Mouse (Mus musculus): ENCODE data around the gene Adh5.

Gene Adh5

DNA sequence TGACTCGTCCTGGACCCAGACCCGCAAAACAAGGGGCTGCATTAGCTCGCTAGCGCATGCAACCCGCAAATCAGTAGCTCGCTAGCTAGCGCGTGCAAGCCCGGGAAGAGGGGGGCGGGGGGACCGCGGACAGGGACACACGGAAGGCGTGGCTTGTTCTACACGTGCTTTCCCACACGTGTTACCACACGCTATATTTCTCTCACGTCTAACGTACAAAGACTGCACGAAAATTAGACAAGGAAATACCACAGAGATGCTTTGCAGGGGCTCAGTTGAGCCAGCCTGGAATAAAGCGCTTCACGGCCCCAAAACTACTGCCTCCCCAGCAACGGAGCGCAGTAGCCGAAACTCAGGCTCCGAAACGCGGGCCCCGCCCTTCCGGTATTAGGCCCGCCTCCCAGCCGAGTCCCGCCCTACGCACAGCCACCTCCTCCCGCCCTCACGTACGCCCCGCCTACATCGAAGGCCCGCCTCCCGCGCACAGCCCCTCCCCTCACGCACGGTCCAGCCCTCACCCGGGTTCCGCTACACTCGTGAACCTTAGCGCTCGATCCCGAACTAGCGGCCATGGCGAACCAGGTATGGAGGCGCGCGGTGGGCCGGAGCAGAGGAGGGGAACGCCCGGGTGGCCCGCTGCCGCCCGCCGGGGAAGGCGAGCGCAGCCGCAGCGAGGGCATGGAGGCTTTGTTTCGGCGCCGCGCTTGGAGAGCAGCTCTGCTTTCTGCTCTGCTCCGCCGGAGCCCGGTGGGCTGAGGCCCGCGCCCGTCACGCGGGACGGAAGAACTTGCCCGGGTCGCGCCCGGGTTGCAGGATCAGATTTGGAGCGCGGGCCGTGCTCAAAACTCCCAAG, at the start of gene Adh5:
TSS of gene Adh5 (plus strand) at position 482 of the 853 bp plus-strand sequence.
- in situ Hi-C loops (cut with MboI) = no loop called here

DNA sequence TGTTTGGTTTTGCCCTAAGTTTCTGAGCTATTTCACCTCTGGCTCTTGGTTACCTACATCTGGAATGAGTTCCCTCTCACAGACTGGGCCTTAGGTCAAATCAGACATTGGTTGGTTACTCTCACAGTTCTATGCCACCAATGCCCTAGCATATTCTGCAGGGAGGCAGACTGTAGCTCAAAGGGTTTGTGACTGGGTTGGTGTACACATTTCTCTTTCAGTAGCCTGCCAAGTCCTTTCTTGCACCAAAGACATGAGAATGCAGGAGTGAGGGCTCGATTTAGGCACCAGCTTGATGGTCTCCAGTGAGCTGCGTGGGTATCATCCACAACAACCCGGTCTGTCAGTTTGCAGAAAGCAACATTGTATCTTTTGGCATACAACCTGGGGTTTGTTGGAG, 38.0 kb upstream of the Adh5 start:
- in situ Hi-C loops (cut with MboI) = no loop called here

DNA sequence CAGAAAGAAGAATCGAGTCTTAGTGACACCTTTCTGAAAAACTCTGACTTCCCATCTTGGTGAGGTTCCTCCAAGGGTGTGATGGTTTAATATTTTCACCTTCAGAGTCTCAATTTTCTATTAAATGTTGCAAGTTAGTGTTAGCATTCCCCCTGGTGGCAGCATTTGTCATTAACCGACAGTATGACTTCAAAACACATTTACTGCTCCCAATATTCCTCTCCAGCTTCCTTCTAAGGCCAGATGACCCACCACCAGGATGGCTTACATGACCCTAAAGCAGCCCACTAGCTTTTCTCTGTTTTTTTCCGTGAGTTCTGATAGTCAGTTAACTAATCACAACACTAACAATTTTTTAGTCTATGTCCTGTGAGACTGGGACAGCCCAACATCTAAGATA, 37.6 kb upstream of the Adh5 start:
- in situ Hi-C loops (cut with MboI) = no loop called here

DNA sequence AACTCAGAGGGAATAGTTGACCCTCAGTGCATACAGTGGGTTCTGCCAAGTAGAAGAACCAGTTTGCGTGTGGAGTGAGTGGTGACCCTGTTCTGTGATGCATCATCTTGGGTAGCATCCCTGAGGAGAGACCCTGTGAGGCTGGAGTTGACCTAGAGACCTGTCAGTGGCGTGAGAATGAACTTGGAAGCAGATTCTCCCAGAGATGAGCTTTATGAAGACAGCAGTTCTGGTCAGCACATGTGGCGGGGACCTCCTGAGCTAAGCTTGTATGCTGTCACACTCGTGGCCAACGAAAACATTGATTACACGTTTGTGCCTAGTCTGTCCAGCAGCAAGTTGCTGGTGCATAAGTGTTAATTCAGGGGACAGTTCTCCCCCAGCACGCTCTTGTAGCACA, 37.1 kb upstream of the Adh5 start:
- in situ Hi-C loops (cut with MboI) = no loop called here

DNA sequence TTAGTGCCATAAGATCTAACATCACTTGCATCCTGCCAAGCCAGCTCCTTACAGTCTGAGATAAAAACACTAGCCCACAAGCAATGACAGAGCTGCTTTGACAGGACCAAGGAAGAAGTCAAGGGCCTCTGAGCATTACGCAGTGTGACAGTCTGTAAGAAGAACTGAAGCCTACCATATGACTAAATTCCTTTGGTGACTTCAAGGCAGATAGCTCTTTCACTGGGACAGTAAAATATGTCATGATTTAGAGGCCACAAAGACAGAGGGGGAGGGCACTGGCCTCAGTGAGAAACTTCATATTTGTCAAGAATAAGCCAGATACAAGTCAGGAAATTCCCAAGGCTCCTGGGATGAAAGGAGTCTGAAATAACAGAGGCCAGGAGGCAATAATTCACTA, 35.0 kb upstream of the Adh5 start:
- in situ Hi-C loops (cut with MboI) = no loop called here

DNA sequence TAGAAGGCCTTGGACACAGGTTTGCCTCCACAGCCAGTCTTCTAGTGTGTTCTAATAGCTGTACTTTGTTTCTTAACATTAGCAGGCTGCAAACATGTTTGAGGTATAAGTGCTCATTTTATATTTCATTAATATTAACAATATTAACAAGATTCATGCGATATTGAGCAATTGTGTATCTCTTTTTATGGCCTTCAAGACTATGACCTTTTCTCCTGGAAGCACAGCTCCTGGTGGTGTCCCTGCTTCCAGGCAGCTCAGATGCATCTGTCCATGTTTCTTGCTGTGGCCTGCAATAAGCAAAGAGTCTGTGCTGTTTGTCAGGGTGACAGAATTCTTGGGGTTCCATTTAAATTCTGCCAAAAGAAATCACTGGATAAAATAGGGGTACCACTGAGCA, 33.3 kb upstream of the Adh5 start:
- in situ Hi-C loops (cut with MboI) = no loop called here

DNA sequence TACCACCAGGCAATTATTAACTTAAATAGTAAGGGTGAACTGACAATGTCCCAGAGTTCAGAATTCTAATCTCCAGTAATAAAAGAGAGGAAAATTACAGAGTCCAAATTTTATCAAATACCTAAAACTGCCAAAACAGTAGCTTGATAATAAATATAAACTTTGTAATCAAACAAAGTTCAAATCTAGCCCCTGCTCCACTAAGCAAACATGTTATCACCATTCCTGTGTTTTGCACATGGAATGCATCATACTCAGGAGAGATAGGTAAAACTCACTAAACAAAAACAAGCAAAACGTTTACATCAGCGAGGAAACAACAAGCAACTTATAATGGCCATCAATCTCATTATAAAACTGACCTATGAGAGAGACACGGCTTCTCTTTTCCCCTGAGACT, 32.7 kb upstream of the Adh5 start:
- in situ Hi-C loops (cut with MboI) = no loop called here

DNA sequence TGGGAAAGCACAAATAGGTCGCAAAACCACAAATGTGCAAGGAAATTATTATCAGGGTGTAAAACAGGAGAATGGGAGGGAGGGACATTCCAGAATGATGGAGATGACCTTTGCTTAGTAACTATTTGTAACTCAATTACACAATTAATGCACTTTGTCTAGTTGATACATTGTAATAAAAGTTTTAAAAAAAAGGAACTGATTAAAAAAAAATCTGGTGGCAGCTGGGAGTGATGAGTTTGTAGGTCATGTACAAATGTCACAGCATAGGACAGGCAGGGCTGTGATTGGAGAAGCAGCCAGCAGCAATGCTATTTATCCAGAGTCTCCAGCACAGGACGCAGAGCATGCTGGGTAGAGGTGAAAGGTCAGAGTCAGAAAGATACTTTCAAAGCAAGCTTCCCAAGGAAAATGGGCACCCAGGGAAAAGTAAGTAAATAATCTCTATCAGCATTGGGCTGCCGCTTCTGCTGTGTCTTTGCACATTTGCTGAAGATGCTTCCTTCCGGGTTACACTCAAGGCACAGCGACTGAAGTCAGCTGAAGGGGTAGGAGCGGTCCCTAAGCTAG, 27.7 kb upstream of the Adh5 start, which contains the start of gene Adh4:
TSS of gene Adh4 (plus strand) at position 346 of the 570 bp plus-strand sequence.
- in situ Hi-C loops (cut with MboI) = no loop called here

DNA sequence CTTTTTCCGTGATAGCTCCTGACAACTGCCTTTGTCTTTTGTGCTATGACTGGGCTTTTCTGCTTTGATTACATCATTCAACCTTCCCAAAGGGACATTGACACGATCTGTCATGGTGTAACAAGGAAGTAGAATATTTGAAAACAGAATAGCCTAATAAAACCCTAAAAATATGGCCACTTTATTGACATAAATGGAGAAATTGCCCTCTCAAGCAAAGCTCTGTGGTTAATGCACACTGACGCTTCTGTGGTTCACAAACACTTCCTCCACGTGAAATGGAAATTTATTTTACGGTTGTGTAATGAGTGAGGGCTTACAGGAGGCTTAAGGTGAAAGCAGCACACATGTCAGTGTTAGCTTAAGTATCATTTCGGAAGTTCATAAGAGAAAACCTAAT, 23.5 kb upstream of the Adh5 start:
- in situ Hi-C loops (cut with MboI) = no loop called here

DNA sequence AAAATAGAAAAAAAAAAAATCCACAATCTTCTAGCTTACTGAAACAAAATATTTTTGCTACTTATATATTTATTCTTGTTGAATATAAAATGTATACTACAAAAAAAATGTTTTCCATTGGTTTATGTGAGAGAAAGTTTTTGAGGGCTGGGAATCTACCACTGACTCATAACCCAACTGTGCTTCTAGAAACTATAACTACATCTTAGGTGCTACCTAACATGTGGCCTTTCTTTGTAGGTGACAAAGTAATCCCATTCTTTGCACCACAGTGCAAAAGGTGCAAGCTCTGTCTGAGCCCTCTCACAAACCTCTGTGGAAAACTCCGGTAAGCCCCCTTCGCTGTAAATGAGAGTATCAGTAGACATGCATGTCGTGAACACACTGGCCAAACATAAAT, 22.5 kb upstream of the Adh5 start:
- in situ Hi-C loops (cut with MboI) = no loop called here

DNA sequence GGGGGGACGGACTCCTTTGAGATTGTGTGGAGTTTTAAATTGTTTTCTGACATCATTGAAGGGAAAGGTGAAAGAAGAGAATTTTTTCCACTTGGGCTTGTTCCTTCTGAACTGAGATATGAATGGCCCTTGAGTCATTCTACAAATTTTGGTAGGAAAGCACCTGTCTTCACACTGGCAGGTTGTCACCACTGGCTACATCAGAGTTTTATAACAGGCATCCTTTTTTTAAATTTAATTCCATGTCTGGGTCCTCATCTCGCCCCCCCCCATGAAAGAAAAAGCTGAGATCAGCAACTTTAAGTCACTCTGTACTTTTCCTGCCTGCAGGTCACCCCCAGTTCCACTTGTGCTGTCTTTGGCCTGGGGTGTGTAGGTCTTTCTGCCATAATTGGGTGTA, 19.2 kb upstream of the Adh5 start:
- in situ Hi-C loops (cut with MboI) = no loop called here

DNA sequence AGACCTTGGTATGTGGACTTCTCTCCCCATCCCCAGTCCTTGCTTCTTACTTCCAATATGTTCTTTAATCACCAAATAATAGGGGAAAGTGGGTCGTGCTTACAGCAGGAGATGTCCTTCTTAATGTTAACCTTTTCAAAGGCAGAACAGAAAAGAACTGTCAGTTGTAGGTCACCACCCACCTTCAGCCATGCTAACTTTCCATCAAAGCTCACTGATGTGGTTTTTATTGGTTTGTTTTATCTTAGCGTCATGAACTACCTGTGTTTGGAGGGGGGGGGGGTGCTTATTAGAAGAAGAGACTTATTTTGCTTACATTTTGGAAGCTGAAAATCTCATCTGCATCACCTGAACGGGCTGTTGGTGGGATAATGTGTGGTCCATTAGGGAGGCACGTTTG, 18.6 kb upstream of the Adh5 start:
- in situ Hi-C loops (cut with MboI) = no loop called here

DNA sequence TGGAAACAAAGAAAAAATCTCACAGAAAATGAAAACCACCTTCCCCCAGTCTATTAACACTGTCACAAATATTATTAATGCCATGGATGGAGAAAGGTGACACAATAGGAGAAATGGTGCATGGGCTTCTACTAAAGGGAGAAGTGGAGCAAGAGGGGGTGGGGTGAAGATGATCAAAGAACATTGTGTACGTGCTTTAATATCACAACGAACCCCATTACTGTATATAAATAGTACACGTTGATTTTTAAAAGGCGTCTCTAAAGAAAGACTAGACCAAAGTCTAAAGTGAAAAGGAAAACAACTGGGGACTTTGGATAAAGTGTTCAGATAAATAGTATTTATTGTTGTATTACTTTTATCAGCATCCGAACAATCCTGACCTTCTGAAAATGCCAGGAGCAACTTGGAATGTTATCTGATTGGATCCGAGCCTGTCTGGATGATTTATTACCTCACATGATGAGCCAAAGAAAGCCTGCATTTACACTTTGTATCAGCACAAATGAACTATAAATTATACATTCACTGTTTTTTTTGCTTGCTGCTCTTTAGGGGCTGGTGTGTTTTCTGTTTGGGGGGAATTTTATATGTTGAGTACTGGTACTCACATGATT, 12.4 kb upstream of the Adh5 start:
- in situ Hi-C loops (cut with MboI) = no loop called here

DNA sequence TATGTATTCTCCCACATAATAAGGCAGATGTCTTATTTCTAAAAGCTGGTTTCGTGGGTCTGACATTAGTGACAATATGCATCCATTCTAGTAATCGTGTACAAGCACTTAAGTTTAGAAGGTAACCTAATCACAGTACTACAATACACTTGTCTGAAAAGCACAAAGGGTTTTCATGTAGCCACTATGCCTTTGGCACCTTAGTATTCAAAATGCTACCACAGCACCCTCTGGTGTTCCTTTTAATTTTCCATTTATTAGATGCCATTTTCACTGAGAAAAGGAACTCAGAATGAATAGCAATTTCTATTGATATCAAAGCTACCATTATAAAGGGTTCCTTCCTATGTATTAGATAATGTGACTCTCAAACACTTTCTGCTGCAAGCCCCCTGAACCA, 11.1 kb upstream of the Adh5 start:
- in situ Hi-C loops (cut with MboI) = no loop called here

DNA sequence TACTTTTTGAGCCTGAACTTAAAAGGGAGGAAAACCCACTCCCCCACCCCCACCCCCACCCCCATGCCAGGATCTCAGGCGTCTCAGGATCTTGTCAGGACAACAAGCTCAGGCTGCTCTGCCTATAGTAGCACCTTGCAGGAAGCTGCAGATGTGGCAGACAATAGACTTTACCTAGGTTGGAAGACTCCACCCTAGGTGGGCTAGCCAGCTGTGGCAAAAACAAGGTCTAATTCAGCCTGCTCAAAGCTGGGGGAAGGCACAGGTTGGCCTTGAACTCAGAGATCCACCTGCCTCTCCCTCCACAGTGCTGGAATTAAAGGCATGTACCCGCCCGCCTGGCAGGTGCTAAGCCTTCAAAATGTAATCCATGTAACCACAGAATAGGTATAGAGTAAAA, 4.2 kb upstream of the Adh5 start:
- in situ Hi-C loops (cut with MboI) = no loop called here

DNA sequence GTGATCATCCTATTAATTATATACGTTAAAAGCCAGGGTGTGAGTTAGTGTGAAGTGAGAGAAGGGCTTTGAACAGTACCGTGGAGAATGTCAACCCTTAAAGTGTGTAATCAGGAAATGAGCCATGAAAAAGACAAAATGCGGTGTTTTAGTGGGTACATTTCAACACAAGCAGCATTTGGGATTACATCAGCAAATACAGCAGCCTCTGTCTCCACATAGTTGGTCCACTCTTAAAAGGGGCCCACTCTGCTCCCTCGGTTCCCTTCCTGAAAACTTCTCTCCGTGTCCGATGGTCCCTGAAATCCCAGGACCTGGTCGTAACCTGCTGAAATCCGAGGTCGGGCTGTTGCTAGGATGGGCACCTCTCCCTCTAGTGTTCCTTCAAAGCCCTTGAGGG, 690 bp upstream of the Adh5 start:
- in situ Hi-C loops (cut with MboI) = no loop called here

DNA sequence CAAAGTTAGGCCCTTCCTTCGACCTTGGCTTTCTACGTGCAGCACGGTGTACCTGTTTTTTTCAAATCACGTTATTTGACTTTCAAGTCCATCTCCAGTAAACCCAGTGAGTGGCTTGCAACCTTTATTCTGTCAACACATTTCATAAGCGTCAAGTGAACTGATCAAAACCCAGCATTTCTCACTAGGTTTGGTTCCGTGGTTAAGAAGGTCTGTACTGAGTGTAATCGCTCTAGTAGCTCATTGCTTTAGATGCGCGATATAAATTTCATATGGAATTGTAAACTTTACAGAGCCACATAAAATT, 525 bp downstream of the Adh5 start:
- in situ Hi-C loops (cut with MboI) = no loop called here

DNA sequence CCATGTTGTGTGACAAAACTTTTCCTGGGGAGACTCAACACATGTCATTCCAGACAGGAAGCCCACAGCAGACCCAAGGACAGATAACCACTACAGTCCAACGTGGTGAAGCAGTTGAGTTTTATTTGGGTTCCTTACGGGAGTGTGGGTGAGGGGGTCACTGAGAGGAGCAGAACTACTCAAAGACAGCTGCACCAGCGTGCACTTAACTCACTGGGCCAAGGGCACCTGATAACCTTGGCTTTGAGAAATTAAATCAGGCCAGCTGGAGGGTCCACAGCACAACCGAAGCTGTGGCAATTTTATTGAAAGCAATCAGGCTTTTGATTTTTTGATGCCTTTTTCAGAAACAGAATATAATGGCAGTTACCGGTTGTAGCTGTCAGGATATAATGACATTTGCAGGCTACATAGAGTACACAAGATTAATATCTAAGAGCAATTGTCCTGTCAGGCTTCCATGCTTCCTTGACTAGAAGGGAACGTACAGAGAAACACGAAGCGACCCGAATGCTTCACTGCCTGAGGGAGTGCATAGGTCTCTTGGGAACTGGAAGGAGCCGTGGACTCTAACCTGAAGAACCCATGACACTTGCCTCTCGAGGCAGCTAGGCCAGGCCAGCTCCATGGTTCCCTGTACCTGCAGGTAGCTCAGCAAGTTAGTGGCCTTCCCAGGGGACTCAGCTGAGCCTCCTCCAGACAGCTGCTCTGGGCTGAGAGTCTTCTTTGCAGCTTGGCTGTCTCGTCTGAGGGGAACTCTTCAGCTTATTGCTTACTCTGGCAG, 5.4 kb downstream of the Adh5 start:
- in situ Hi-C loops (cut with MboI) = no loop called here

DNA sequence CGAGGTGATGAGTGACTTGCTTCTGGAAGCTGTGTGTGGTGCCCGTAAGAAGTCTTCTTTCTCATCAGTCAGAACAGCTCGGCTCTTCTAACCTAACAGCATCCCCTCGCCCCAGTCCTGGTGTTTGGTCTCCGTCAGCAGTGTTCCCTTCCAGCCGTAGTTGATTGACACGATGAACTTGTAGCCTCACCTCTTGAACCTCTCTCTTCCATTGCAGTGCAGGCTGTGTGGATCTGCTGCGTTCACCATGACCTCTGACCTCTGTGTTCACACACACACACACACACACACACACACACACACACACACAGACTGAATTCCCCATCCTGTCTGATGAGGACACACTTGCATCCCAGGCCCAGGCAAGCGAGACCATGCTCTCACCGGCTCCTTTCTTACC, 9.3 kb downstream of the Adh5 start:
- in situ Hi-C loops (cut with MboI) = no loop called here

DNA sequence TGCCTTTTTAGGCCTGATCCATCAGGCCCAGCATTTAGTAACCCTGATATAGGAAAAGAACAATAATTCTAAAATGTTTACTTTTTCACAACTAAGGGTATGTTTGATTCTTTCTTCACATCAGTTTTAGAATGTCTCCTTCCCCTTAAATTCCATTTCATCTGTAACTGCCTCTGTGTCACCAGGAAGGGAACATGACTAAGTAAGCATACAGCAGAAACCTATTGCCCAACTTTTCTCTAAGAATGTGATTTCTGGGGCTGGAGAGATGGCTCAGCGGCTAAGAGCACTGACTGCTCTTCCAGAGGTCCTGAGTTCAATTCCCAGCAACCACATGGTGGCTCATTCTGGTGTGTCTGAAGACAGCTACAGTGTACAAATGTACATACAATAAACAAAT, 11.3 kb downstream of the Adh5 start:
- in situ Hi-C loops (cut with MboI) = no loop called here

DNA sequence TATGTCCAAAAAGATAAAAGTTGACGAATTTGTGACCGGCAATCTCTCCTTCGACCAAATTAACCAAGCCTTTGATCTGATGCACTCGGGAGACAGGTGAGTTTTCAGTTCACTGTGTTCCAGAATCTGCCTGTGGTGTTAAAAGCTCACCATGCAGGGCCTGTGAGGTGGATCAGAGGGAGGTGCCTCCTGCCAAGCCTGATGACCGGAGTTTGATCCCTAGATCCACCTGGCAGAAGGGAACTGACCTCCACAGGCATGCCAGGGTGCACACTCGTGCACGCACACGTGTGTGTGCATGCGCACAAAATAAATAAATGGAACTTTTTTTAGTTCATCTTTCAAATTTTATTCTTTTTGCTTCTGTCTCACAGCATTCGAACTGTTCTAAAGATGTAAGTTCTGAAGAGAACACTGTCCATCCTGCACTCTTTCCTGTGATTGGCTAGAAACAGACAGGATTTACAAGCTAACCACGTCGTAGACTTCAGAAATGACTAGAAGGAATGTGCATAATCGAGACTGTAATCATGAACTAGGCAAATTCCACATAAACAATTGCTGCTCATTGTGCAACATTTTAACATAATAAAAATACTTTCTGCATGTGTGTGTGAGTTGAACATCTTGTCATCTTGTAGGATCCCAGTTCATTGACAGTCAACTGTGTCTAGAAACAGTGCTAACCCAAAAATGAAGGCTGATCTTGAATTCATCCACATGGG, 12.0 kb downstream of the Adh5 start:
- in situ Hi-C loops (cut with MboI) = no loop called here

DNA sequence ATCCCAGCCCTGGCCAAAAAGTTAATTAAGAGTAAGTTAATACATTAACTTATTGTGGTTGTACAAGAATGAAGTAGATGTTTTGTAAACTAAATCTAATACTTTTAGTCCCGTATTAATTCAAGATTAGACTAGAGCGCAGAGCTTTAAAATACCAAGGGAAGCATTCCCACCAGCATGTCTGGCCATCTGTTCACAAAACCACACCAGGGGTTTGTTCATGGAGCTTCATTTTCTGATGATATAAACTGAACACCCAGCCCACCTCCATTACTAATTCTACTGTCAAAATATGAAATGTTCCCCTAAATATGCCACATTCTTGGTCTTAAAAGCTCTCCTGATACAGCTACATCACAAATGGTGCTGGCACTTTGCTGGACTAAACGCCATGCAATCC, 15.5 kb downstream of the Adh5 start:
- in situ Hi-C loops (cut with MboI) = no loop called here

Data from mature B cell (primary cell).